Comparison of ENCODE assay signal across 25 mouse cellular contexts in genomic region chr11:94283536-94284099, GRCm38 (mm10). TPM values are rescaled to one million over a fixed set of nuclear protein-coding genes. Genes with fewer than 3 reads are reported as not detected.
DNase-seq lines count a peak whose midpoint lies in the region; ATAC-seq and TF ChIP-seq lines count a peak whose summit lies in the region.
"Had no signal": no experiment of that assay in that cellular context is flagged by ENCODE, and none has a peak within 500 bp of the region (broad histone marks: within the 10 kb centered on the region; RNA-seq: fewer than 3 reads in every experiment).

No protein-coding gene starts in this region.

- peak; percentile 67 for DNase-seq in heart, adult 11 months
- DNase-seq in heart, adult 2 months: no peak
- no peak for DNase-seq in MEL (ENCODE audit: low read depth, low spot score)
- DNase-seq in frontal cortex, adult 2 months (ENCODE audit: extremely low spot score in 1 of 2, low spot score in 1 of 2): no peak
- no peak for DNase-seq in gastrocnemius, postnatal 36 days
- DNase-seq: adrenal gland, postnatal 25 days; cerebellum, adult 11 months; cerebellum, adult 8-10 months; cerebellum, postnatal 14 days; embryo, embryonic 11 days; heart, postnatal 36 days had no signal

- no peak for TF ChIP-seq RAD21 in MEL (IDR thresholded peaks at IDR 0.05; ENCODE audit: low read depth, low read length)

- peaks cover 7% of the 10 kb centered on the region for H3K4me1 ChIP-seq in heart, adult 2 months (ENCODE audit: control insufficient read depth, insufficient read depth, low read length)
- no peaks in the 10 kb centered on the region for H3K4me1 ChIP-seq in MEL (ENCODE audit: control insufficient read depth in 1 of 2, insufficient read depth in 2 of 2, low read length in 2 of 2)
- H3K4me1 ChIP-seq in intestine, embryonic 16.5 days (ENCODE audit: control insufficient read depth, insufficient read depth, low read length): peaks cover 9% of the 10 kb centered on the region; the same call in 1 of the 2 replicates
- H3K4me1 ChIP-seq: embryonic facial prominence, embryonic 15.5 days had no signal

- no peak for TF ChIP-seq CTCF in heart, adult 2 months (IDR thresholded peaks at IDR 0.05)
- no peak for TF ChIP-seq CTCF in MEL (IDR thresholded peaks at IDR 0.05 in 2 of 3, conservative IDR thresholded peaks at IDR 0.05 in 1 of 3; ENCODE audit: control insufficient read depth in 1 of 3, insufficient read depth in 1 of 3, low read depth in 2 of 3, low read length in 3 of 3, poor library complexity in 1 of 3, severe bottlenecking in 1 of 3)

- ATAC-seq in intestine, embryonic 16.5 days: no peak
- ATAC-seq: forebrain, embryonic 14.5 days; hindbrain, postnatal 0 days had no signal

- no peak overlapping the region for H3K9ac ChIP-seq in heart, adult 2 months (ENCODE audit: low read depth, low read length)
- no peak overlapping the region for H3K9ac ChIP-seq in MEL (ENCODE audit: control insufficient read depth, low read depth, low read length, poor library complexity, severe bottlenecking)
- 0 out of 2 replicates have a peak overlapping the region, but pooled peaks have one; percentile 22 for H3K9ac ChIP-seq in intestine, embryonic 16.5 days (ENCODE audit: low read depth, low read length)
- H3K9ac ChIP-seq: embryonic facial prominence, embryonic 15.5 days; heart, embryonic 12.5 days; hindbrain, embryonic 12.5 days had no signal

- intact Hi-C loops in heart, adult 2 months (cut with DNase I): no loop called here
- intact Hi-C loops in gastrocnemius, postnatal 36 days (cut with DNase I): no loop called here

- H3K36me3 ChIP-seq in heart, adult 2 months (ENCODE audit: control insufficient read depth, insufficient read depth, low read length): peaks cover 6% of the 10 kb centered on the region
- peaks cover 0 to 15% of the 10 kb centered on the region in 2 experiments; a peak in 2 of 4 replicates for H3K36me3 ChIP-seq in MEL (ENCODE audit: control insufficient read depth in 1 of 2, insufficient read depth in 2 of 2, low read length in 2 of 2)
- H3K36me3 ChIP-seq in intestine, embryonic 16.5 days (ENCODE audit: control insufficient read depth, insufficient read depth, low read length): no peaks in the 10 kb centered on the region; the same call in 1 of the 2 replicates

- TF ChIP-seq EP300 in heart, adult 2 months (IDR thresholded peaks at IDR 0.05; ENCODE audit: insufficient read depth, low read depth, low read length): no peak
- no peak for TF ChIP-seq EP300 in MEL (IDR thresholded peaks at IDR 0.05; ENCODE audit: low read depth in 1 of 2, low read length in 2 of 2)

- H3K4me3 ChIP-seq in heart, adult 2 months: no peak overlapping the region
- no peak overlapping the region for H3K4me3 ChIP-seq in MEL (ENCODE audit: control insufficient read depth in 1 of 2, insufficient read depth in 1 of 2, low read depth in 2 of 2, low read length in 2 of 2)
- peak overlapping the region; percentile 40 for H3K4me3 ChIP-seq in intestine, embryonic 16.5 days (ENCODE audit: low read length)
- H3K4me3 ChIP-seq: embryonic facial prominence, embryonic 15.5 days; erythroblast, embryonic 14.5 days; forebrain, embryonic 10.5 days; heart, embryonic 12.5 days; hindbrain, embryonic 12.5 days had no signal

- no peaks in the 10 kb centered on the region for H3K79me2 ChIP-seq in heart, adult 2 months (replicated peaks; ENCODE audit: control insufficient read depth, insufficient read depth, low read length)
- no peaks in the 10 kb centered on the region for H3K79me2 ChIP-seq in MEL (ENCODE audit: control insufficient read depth, insufficient read depth, low read length, poor library complexity)

- H3K9me3 ChIP-seq in MEL (replicated peaks; ENCODE audit: insufficient read depth, low read length): no peaks in the 10 kb centered on the region
- H3K9me3 ChIP-seq in intestine, embryonic 16.5 days (ENCODE audit: control insufficient read depth, low read length): no peaks in the 10 kb centered on the region
- H3K9me3 ChIP-seq: embryonic facial prominence, embryonic 15.5 days; forebrain, embryonic 10.5 days; heart, embryonic 12.5 days; hindbrain, embryonic 12.5 days had no signal

- H3K27ac ChIP-seq in heart, adult 2 months: no peak overlapping the region
- no peak overlapping the region for H3K27ac ChIP-seq in MEL (ENCODE audit: control insufficient read depth, low read depth, low read length)
- H3K27ac ChIP-seq in intestine, embryonic 16.5 days (ENCODE audit: low read length): peak overlapping the region; percentile 10
- H3K27ac ChIP-seq: embryonic facial prominence, embryonic 15.5 days; forebrain, embryonic 10.5 days; hindbrain, embryonic 12.5 days; hindbrain, postnatal 0 days had no signal

- peak overlapping the region; percentile 31 for H3K4me2 ChIP-seq in intestine, embryonic 16.5 days (ENCODE audit: low read depth, low read length)
- H3K4me2 ChIP-seq: embryonic facial prominence, embryonic 15.5 days; heart, embryonic 12.5 days; hindbrain, embryonic 12.5 days had no signal

- no peaks in the 10 kb centered on the region for H3K27me3 ChIP-seq in heart, adult 2 months (ENCODE audit: control insufficient read depth, insufficient read depth, low read length)
- no peaks in the 10 kb centered on the region for H3K27me3 ChIP-seq in MEL (ENCODE audit: control insufficient read depth in 1 of 2, insufficient read depth in 2 of 2, low read length in 2 of 2)
- no peaks in the 10 kb centered on the region for H3K27me3 ChIP-seq in intestine, embryonic 16.5 days (replicated peaks; ENCODE audit: control insufficient read depth, insufficient read depth, low read length)
- H3K27me3 ChIP-seq: embryonic facial prominence, embryonic 15.5 days; heart, embryonic 12.5 days; hindbrain, embryonic 12.5 days had no signal

- 81% methylated on average over 6 of the region's 6 CpGs for WGBS in heart, adult 2 months
- WGBS in intestine, embryonic 16.5 days: 84% methylated on average over 6 of the region's 6 CpGs

- TF ChIP-seq POLR2A in heart, adult 2 months (IDR thresholded peaks at IDR 0.05; ENCODE audit: insufficient read depth, low read depth, low read length): no peak
- TF ChIP-seq POLR2A in MEL (IDR thresholded peaks at IDR 0.05; ENCODE audit: control insufficient read depth in 1 of 2, insufficient read depth in 1 of 2, low read depth in 1 of 2, low read length in 2 of 2, poor library complexity in 1 of 2): peak in 1 of 2 experiments; percentile 17; a peak in 1 of 4 replicates

TF ChIP-seq in MEL, 35 proteins besides CTCF, POLR2A, EP300 and RAD21:
- no peak for TF ChIP-seq MXI1 (IDR thresholded peaks at IDR 0.05; ENCODE audit: low read depth, low read length)
- no peak for TF ChIP-seq MAZ (IDR thresholded peaks at IDR 0.05; ENCODE audit: low read depth, low read length)
- no peak for TF ChIP-seq E2F4 (IDR thresholded peaks at IDR 0.05; ENCODE audit: borderline replicate concordance, low read depth, low read length)
- TF ChIP-seq TCF12 (IDR thresholded peaks at IDR 0.05; ENCODE audit: low read depth, low read length): no peak
- TF ChIP-seq POLR2AphosphoS2 (IDR thresholded peaks at IDR 0.05; ENCODE audit: low read length): peak; percentile 49; the same call in 1 of the 2 replicates

RNA-seq across cellular contexts. Expression of gene Gm21885, which starts 1.9 kb away (rescaled TPM):
- total RNA-seq in heart, adult 2 months (2021): under 1 TPM; 0.30 to 0.44 TPM
- not detected in 2 replicates for polyA plus RNA-seq in heart, adult 2 months (2012; rRNA removed)
- total RNA-seq in MEL (2012; rRNA removed): not detected in 2 replicates
- under 1 TPM in 1 of 2 experiments, not detected in 1; 0.74 TPM for polyA plus RNA-seq in MEL (2012; ENCODE audit: insufficient read depth in 1 of 2, insufficient read length in 2 of 2, low read depth in 1 of 2, low replicate concordance in 2 of 2, missing spikeins in 1 of 2)
- 92.1 and 137 TPM in 2 replicates for polyA plus RNA-seq in intestine, embryonic 16.5 days (2015; fragmentation: Nextera tagmentation; extraction: Ambion mirVana)
- polyA plus RNA-seq in frontal cortex, adult 2 months (2012; rRNA removed): not detected in 2 replicates
- total RNA-seq in gastrocnemius, postnatal 36 days (2021): not detected
- total RNA-seq: adrenal gland, postnatal 25 days; common myeloid progenitor, adult 5-6 weeks; gastrocnemius, adult 8-10 months; gastrocnemius, postnatal 4 days; hindbrain, postnatal 0 days had no signal
- polyA plus RNA-seq: brain, embryonic 14.5 days; embryonic facial prominence, embryonic 11.5 days; embryonic facial prominence, embryonic 15.5 days; erythroblast, embryonic 14.5 days; forebrain, embryonic 10.5 days; forebrain, embryonic 14.5 days; heart, embryonic 12.5 days; heart, embryonic 16.5 days; hindbrain, postnatal 0 days had no signal

RNA-seq across cellular contexts. Expression of gene Wfikkn2, which starts 37.8 kb away (rescaled TPM):
- total RNA-seq in heart, adult 2 months (2021): 1 to 10 TPM; 4.3 to 6.3 TPM
- 4.5 and 4.6 TPM in 2 replicates for polyA plus RNA-seq in heart, adult 2 months (2012; rRNA removed)
- total RNA-seq in MEL (2012; rRNA removed): not detected in 2 replicates
- polyA plus RNA-seq in MEL (2012; ENCODE audit: insufficient read depth in 1 of 2, insufficient read length in 2 of 2, low read depth in 1 of 2, low replicate concordance in 2 of 2, missing spikeins in 1 of 2): not detected
- polyA plus RNA-seq in intestine, embryonic 16.5 days (2015; fragmentation: Nextera tagmentation; extraction: Ambion mirVana): 1.8 and 2.2 TPM in 2 replicates
- 1.2 and 1.3 TPM in 2 replicates for polyA plus RNA-seq in frontal cortex, adult 2 months (2012; rRNA removed)
- 1 to 10 TPM; 6.4 to 6.6 TPM for total RNA-seq in gastrocnemius, postnatal 36 days (2021)
- polyA plus RNA-seq: erythroblast, embryonic 14.5 days had no signal

RNA-seq across cellular contexts. Expression of gene Luc7l3, which starts 38.2 kb away (rescaled TPM):
- 10 to 100 TPM; 32.1 to 36.0 TPM for total RNA-seq in heart, adult 2 months (2021)
- 8.1 and 17.2 TPM in 2 replicates for polyA plus RNA-seq in heart, adult 2 months (2012; rRNA removed)
- total RNA-seq in MEL (2012; rRNA removed): 47.3 and 52.3 TPM in 2 replicates
- 10 to 100 TPM; 54.7 to 90.5 TPM for polyA plus RNA-seq in MEL (2012; ENCODE audit: insufficient read depth in 1 of 2, insufficient read length in 2 of 2, low read depth in 1 of 2, low replicate concordance in 2 of 2, missing spikeins in 1 of 2)
- polyA plus RNA-seq in intestine, embryonic 16.5 days (2015; fragmentation: Nextera tagmentation; extraction: Ambion mirVana): 65.5 and 74.6 TPM in 2 replicates
- 181 and 209 TPM in 2 replicates for polyA plus RNA-seq in frontal cortex, adult 2 months (2012; rRNA removed)
- 10 to 100 TPM; 29.6 to 36.5 TPM for total RNA-seq in gastrocnemius, postnatal 36 days (2021)

RNA-seq across cellular contexts. Expression of gene Ankrd40, which starts 44.2 kb away (rescaled TPM):
- total RNA-seq in heart, adult 2 months (2021): 100 to 1,000 TPM; 254 to 285 TPM
- 287 and 346 TPM in 2 replicates for polyA plus RNA-seq in heart, adult 2 months (2012; rRNA removed)
- 37.1 and 39.4 TPM in 2 replicates for total RNA-seq in MEL (2012; rRNA removed)
- polyA plus RNA-seq in MEL (2012; ENCODE audit: insufficient read depth in 1 of 2, insufficient read length in 2 of 2, low read depth in 1 of 2, low replicate concordance in 2 of 2, missing spikeins in 1 of 2): 10 to 100 TPM in 1 of 2 experiments, not detected in 1; 60.0 TPM
- polyA plus RNA-seq in intestine, embryonic 16.5 days (2015; fragmentation: Nextera tagmentation; extraction: Ambion mirVana): 11.8 and 11.9 TPM in 2 replicates
- polyA plus RNA-seq in frontal cortex, adult 2 months (2012; rRNA removed): 138 and 164 TPM in 2 replicates
- total RNA-seq in gastrocnemius, postnatal 36 days (2021): 100 to 1,000 TPM; 195 to 201 TPM

Comparison
In these comparisons a context has a peak if more than half of its experiments do, and no peak if none do; other contexts are left out.
1. RNA of gene Gm21885, which starts 1.9 kb away (polyA plus RNA-seq): 92.1 to 137 TPM in intestine, embryonic 16.5 days; 0.74 TPM in MEL, not detected in heart, adult 2 months and not detected in frontal cortex, adult 2 months; every median in the first group is over 10 times any median in the second.